Mouse (Mus musculus) heart, embryonic 11.5 days (tissue): Measurements from ENCODE around the gene Rnf168. TPM values are rescaled to one million over a fixed set of nuclear protein-coding genes. Genes with fewer than 3 reads are reported as not detected.

Experiments used
- microRNA counts: library from miRNA; unstranded; fragments of <30 nt; microRNA quantifications from one replicate; lab custom pipeline; 2015
- microRNA-seq: library from miRNA; unstranded; fragments of <30 nt; microRNA quantifications from one replicate; pipeline ENCODE4, GENCODE M21; 2016; ENCODE audit warnings: borderline number of aligned reads
- polyA plus RNA-seq: library from polyadenylated mRNA; unstranded; fragments of >200 nt; fragmentation: Nextera tagmentation; extraction: Ambion mirVana; gene quantifications from 2 replicates; pipeline ENCODE4 v1.2.1, GENCODE M21; 2014

The Rnf168 gene
- polyA plus RNA-seq, 1 experiment from 2014 or later, result 18.7 TPM

MicroRNAs within 50 kb of the gene (microRNA counts, 519-probe panel; counts per million panel counts)
- microRNA mmu-miR-1946a (lab: Ali Mortazavi, UCI), result 32.2 counts per million

Small RNA genes within 50 kb of the gene (microRNA-seq; reads per million reads assigned to microRNA genes)
- not detected for gene Mir1946a

Other genes starting within 250 kb of the Rnf168 start
- 33.9 and 37.5 TPM in 2 replicates for gene Pak2, start 198.1 kb upstream of the Rnf168 start, polyA plus RNA-seq
- 86.3 and 91.7 TPM in 2 replicates for gene Pigx, start 177.7 kb upstream of the Rnf168 start, polyA plus RNA-seq
- gene Cep19, start 177.7 kb upstream of the Rnf168 start, polyA plus RNA-seq, result 22.0 and 24.4 TPM in 2 replicates
- gene Nrros, start 111.9 kb upstream of the Rnf168 start, polyA plus RNA-seq, result 5.9 and 6.6 TPM in 2 replicates
- gene Bex6, start 97.6 kb upstream of the Rnf168 start, polyA plus RNA-seq, result 0.42 TPM in 1 of 2 replicates, not detected in the other
- gene Fbxo45, start 30.3 kb upstream of the Rnf168 start, polyA plus RNA-seq, result 11.2 and 12.4 TPM in 2 replicates
- gene Wdr53, start 30.2 kb upstream of the Rnf168 start, polyA plus RNA-seq, result 11.1 and 14.3 TPM in 2 replicates
- gene Smco1, start 6.0 kb upstream of the Rnf168 start, polyA plus RNA-seq, result not detected in 2 replicates
- gene Ubxn7, start 54.8 kb downstream of the Rnf168 start, polyA plus RNA-seq, result 21.0 and 22.2 TPM in 2 replicates
- not detected in 2 replicates for gene Tm4sf19, start 123.0 kb downstream of the Rnf168 start, polyA plus RNA-seq
- 25.4 and 26.0 TPM in 2 replicates for gene Tctex1d2, start 142.2 kb downstream of the Rnf168 start, polyA plus RNA-seq
- 38.0 and 41.8 TPM in 2 replicates for gene Pcyt1a, start 153.5 kb downstream of the Rnf168 start, polyA plus RNA-seq
- gene Slc51a, start 210.4 kb downstream of the Rnf168 start, polyA plus RNA-seq, result 3.2 and 3.8 TPM in 2 replicates
- 0.27 TPM in 1 of 2 replicates, not detected in the other for gene Zdhhc19, start 218.8 kb downstream of the Rnf168 start, polyA plus RNA-seq